Mouse (Mus musculus) stomach, postnatal 0 days (tissue): ENCODE measurements at regions not wholly inside any gene's neighbourhood (a gene's known extent, or its start where the extent isn't known, plus 50 kb on each side); places are given as distances from the start of the nearest gene placed in this dataset.

Experiments
- CTCF ChIP-seq: IDR thresholded peaks from 2 replicates; pipeline ENCODE4 v1.5.1; 2016; ENCODE audit warnings: antibody characterized with exemption, low read depth, mild to moderate bottlenecking, moderate library complexity
- EP300 ChIP-seq: optimal IDR thresholded peaks from 2 replicates; pipeline ENCODE3; 2016; ENCODE audit warnings: antibody characterized with exemption

GRCm38 (mm10) chr16:76600131-76600530 is 226.5 kb upstream of the Nrip1 start:
- TF ChIP-seq CTCF (no peak), EP300 (no peak)
